Mouse (Mus musculus) spleen, adult 2 months (tissue): ENCODE data around the gene B3gntl1. TPM values are rescaled to one million over a fixed set of nuclear protein-coding genes. Genes with fewer than 3 reads are reported as not detected.

Experiments
- DNase-seq, 2 experiments: peaks; one replicate each; pipeline versions ENCODE4 v3.0.0 to v3.0.0-alpha.2; 2012 to 2021; ENCODE audit warnings: low spot score in 2 of 2, low read depth in 1 of 2
- H3K27ac ChIP-seq: fragments of 200-500 bp; 2 replicates; pipeline ENCODE4 v1.5.1; 2012; ENCODE audit warnings: low read length, inconsistent platforms; ENCODE audit not compliant: insufficient read depth
- H3K27me3 ChIP-seq: fragments of 200-500 bp; 2 replicates; pipeline ENCODE4 v1.6.1; 2012; ENCODE audit warnings: mild to moderate bottlenecking, moderate library complexity, low read length, inconsistent platforms; ENCODE audit not compliant: control insufficient read depth, insufficient read depth
- H3K36me3 ChIP-seq: fragments of 200-500 bp; 2 replicates; pipeline ENCODE4 v1.6.1; 2012; ENCODE audit warnings: mild to moderate bottlenecking, low read length, inconsistent platforms; ENCODE audit not compliant: control insufficient read depth, insufficient read depth
- H3K4me1 ChIP-seq: fragments of 200-500 bp; 2 replicates; pipeline ENCODE4 v1.6.1; 2011; ENCODE audit warnings: inconsistent platforms; ENCODE audit not compliant: control insufficient read depth, insufficient read depth, insufficient read length
- H3K4me3 ChIP-seq: fragments of 200-500 bp; 2 replicates; pipeline ENCODE4 v1.5.1; 2011; ENCODE audit warnings: mild to moderate bottlenecking, inconsistent platforms; ENCODE audit not compliant: insufficient read depth, insufficient read length; ENCODE audit errors: extremely low read depth
- CTCF ChIP-seq: fragments of 200-500 bp; IDR thresholded peaks from 2 replicates; pipeline ENCODE4 v1.5.1; 2011; ENCODE audit warnings: mild to moderate bottlenecking, inconsistent platforms; ENCODE audit not compliant: insufficient read depth, insufficient read length, insufficient replicate concordance; ENCODE audit errors: extremely low read depth
- POLR2A ChIP-seq: fragments of 200-500 bp; IDR thresholded peaks from 2 replicates; pipeline ENCODE4 v1.6.1; 2011; ENCODE audit warnings: low read depth, low read length, inconsistent platforms
- WGBS: fragments of 180-500 bp; shearing (Covaris S2); methylation state at CpG from one replicate; pipeline ENCODE4 v1.1.7; 2018; 5-methylcytosine and 5-hydroxymethylcytosine counted together
- polyA plus RNA-seq: library from polyadenylated mRNA; depleted of rRNA; stranded (reverse); fragments of >200 nt; gene quantifications from 2 replicates; pipeline ENCODE4 v1.2.3, GENCODE M21; 2012; rRNA removed

The B3gntl1 gene
- polyA plus RNA-seq, 1 experiment, result 8.1 TPM

- no peak for DNase-seq
- H3K27me3 ChIP-seq, result no peaks in the 10 kb centered on the region
- peaks cover 29% of the 10 kb centered on the region for H3K36me3 ChIP-seq
- H3K4me3 ChIP-seq, result no peak overlapping the region
- H3K4me1 ChIP-seq, result no peaks in the 10 kb centered on the region
- H3K27ac ChIP-seq, result no peak overlapping the region
- TF ChIP-seq CTCF, result no peak
Measured at GRCm38 (mm10) chr11:121616501-121616900, 56.5 kb downstream of the B3gntl1 start.

DNA sequence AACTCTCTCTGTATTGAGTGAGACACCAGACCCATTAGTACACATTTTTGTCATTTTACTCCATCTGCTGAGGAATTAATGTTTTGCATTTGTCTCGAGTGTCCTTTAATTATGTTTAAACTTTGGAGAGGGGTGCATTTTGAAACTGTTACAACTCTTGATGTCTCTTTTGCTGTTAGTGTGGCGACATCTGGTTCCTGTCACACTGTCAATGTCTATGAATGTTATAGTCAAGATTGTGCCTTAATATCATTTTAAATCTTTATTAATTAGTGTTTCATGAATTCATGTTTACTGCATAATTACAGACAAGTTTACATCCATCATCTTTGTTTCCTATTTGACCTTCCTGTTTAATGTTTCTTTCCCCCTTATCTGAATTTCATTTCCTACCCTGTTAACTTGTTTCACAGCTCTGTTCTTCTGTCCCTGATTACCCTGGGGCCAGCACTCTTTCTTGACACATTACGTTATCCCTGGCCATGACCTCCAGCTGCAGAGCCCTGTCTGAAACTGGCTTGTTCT, 56.9 kb downstream of the B3gntl1 start:
- no peak for TF ChIP-seq POLR2A
- Histone ChIP-seq H3K36me3 (peaks cover 31% of the 10 kb centered on the region), H3K4me1 (no peaks in the 10 kb centered on the region), H3K27me3 (no peaks in the 10 kb centered on the region), H3K27ac (no peak overlapping the region), H3K4me3 (no peak overlapping the region)
- WGBS, result 93% methylated on average over 3 of the region's 3 CpGs
- DNase-seq, result no peak

DNA sequence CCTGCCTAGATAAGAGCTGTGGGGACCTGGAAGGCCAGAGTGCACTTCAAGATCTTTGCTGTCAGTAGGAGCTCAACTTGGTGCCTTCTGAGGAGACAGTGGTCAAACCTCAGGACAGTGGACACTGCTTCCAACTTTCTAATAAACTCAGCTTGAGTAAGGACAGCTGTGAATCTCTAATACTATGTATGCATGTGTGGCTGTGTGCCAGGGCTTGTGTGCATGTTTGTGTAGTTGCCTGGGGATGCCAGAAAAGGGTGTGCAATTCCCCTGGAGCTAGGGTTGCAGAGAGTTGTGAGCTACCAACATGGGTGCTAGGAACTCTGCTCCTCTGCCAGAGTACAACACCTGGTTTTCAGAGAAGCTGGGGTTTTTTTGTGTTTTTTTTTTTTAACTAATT, 62.0 kb downstream of the B3gntl1 start:
- TF ChIP-seq CTCF (no peak), POLR2A (no peak)
- no peak for DNase-seq
- H3K27me3 ChIP-seq, result no peaks in the 10 kb centered on the region
- no peak overlapping the region for H3K4me3 ChIP-seq
- H3K27ac ChIP-seq, result no peak overlapping the region
- H3K4me1 ChIP-seq, result no peaks in the 10 kb centered on the region
- H3K36me3 ChIP-seq, result peaks cover 30% of the 10 kb centered on the region

GRCm38 (mm10) chr11:121605604-121606003, 67.3 kb downstream of the B3gntl1 start:
- TF ChIP-seq CTCF (no peak), POLR2A (no peak)
- no peak for DNase-seq
- Histone ChIP-seq H3K36me3 (peaks cover 24% of the 10 kb centered on the region), H3K27ac (no peak overlapping the region), H3K4me1 (no peaks in the 10 kb centered on the region), H3K4me3 (no peak overlapping the region), H3K27me3 (no peaks in the 10 kb centered on the region)
- 45% methylated on average over 6 of the region's 6 CpGs for WGBS

DNA sequence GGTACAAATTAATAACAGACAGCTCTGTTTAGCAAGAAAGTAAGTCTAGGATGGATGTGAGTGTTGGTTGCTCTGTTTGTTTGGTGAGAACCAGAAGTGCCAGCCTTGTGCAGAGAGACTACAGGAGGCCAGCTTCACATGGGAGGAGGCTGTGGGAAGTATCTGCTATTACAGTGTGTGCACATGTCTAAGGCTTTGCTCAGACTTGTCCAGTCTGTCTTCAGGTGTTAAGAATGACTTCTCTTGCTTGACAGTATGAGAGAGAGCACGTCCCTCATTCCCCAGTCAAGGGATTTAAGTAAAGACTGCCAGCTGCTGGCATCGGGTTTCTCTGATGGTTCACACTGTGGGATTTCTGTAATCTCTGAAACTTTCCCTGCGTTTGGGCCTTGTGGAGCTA, 71.5 kb downstream of the B3gntl1 start:
- Histone ChIP-seq H3K4me3 (no peak overlapping the region), H3K27ac (no peak overlapping the region), H3K27me3 (no peaks in the 10 kb centered on the region), H3K36me3 (peaks cover 23% of the 10 kb centered on the region), H3K4me1 (no peaks in the 10 kb centered on the region)
- TF ChIP-seq CTCF (no peak), POLR2A (no peak)
- WGBS, result 95% methylated on average over 3 of the region's 3 CpGs
- no peak for DNase-seq

DNA sequence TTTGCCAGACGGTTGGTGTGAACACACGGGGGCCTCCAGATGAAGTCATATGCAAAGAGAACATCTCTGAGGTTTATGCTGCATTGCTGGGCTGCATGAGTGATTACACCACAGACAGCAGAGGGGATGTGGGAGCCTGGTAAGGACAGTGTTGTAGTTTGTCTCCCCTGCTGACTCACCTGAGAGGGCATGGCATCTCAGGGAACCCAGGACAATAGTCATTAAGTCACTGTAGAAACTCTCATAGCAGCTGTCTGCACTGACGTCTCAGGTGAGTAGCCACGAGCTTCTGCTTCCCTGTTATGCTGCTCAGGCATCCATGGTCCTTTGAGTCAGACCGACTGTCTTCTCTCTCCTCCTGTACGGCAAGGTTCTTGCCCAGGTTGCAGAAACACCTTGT, 75.7 kb downstream of the B3gntl1 start:
- peaks cover 24% of the 10 kb centered on the region for H3K36me3 ChIP-seq
- no peaks in the 10 kb centered on the region for H3K4me1 ChIP-seq

DNA sequence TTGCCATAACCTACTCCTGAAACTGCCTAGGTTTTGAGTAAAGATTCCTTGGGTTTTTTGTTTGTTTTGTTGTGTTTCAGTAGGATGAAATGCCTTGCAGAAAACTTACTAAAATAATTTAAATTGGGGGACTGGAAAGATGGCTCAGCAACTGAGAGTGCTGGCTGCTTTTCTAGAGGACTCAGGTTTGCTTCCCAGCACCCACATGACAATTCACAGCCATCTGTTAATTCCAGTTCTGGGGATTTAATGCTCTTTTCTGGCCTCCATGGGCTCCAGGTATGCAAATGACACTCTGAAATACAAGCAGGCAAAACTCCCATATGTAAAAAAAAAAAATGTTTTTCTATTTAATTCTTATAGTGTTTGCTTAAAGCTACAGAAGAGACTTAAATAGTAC, 91.1 kb downstream of the B3gntl1 start:
- H3K4me3 ChIP-seq, result no peak overlapping the region
- TF ChIP-seq POLR2A, result no peak
- TF ChIP-seq CTCF, result no peak
- no peaks in the 10 kb centered on the region for H3K4me1 ChIP-seq
- H3K27me3 ChIP-seq, result no peaks in the 10 kb centered on the region
- DNase-seq, result no peak
- H3K36me3 ChIP-seq, result peaks cover 4% of the 10 kb centered on the region
- no peak overlapping the region for H3K27ac ChIP-seq

More for the DNA sequence above, 75.7 kb downstream of the B3gntl1 start:
- Histone ChIP-seq H3K27ac (no peak overlapping the region), H3K4me3 (no peak overlapping the region), H3K27me3 (no peaks in the 10 kb centered on the region)
- no peak for TF ChIP-seq CTCF
- no peak for TF ChIP-seq POLR2A
- DNase-seq, result no peak
- 95% methylated on average over 6 of the region's 6 CpGs for WGBS

Other genes starting within 250 kb of the B3gntl1 start
- 5.9 and 7.4 TPM in 2 replicates for gene Fn3k, start 238.2 kb downstream of the B3gntl1 start, polyA plus RNA-seq
- gene Tbcd, start 221.2 kb downstream of the B3gntl1 start, polyA plus RNA-seq, result 38.0 and 44.7 TPM in 2 replicates
- gene Zfp750, start 153.8 kb downstream of the B3gntl1 start, polyA plus RNA-seq, result 0.04 and 0.11 TPM in 2 replicates
- gene Metrnl, start 28.4 kb upstream of the B3gntl1 start, polyA plus RNA-seq, result 13.3 and 22.2 TPM in 2 replicates
- not detected in 2 replicates for gene Ptchd3, start 157.1 kb upstream of the B3gntl1 start, polyA plus RNA-seq